ENCODE assay signal across 8 mouse cellular contexts in the genomic region with DNA sequence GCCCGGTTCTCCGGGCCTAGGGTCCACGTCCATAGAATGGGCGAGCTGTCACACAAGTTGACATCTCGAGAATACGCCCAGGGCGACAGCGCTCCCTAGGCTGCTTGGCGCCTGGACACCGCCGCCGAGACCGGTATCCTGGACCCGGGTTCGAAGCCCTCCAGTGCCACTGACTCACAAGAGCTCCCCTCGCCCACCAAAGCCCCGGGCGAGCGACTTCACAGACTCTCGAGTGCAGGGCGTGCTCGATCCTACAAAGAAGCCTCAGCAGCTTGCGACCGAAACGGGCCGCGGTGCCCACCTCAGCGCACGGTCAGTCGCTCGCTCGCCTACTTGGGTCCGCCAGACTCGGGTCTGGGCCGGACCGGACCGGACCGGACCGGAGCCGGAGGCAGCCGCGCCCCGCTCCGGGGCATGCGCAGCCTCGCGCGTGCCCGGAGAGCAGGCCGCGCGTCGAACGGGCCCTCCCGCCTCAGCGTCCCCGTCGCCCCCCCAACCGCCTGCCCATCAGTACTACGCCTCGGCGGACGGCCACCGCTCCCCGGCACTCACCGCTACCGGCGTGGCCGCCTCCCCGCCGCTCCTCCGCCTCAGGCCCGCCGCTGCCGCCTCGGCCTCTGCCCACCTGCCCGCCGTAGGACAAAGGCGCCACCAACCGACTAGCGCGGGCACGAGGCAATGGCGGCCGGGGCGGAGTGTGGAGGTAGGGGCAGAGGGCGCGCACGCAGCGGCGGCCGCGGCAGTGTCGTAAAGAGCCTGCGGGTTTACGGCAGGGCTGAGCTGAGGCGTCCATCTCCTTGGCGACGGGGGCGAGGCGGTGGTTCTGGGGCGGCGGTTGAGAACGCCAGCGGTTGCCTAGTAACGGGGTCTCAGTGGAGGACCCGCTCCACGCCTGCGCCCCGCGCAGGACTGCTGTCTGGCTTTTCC. TPM values are rescaled to one million over a fixed set of nuclear protein-coding genes. Genes with fewer than 3 reads are reported as not detected.
A peak's percentile ranks its signal among the peaks of the same experiment; 100 is the strongest.
DNase-seq lines count a peak whose midpoint lies in the region; ATAC-seq and TF ChIP-seq lines count a peak whose summit lies in the region.

A gene (minus strand): TSS at position 737 of the 927 bp plus-strand sequence.

- DNase-seq in 416B (ENCODE audit: low read depth): peak; percentile 95
- DNase-seq in heart, adult 9 months (ENCODE audit: low spot score in 2 of 2): peak; percentile 98 to 99
- DNase-seq in monocyte, adult 2 months (ENCODE audit: low read depth in 1 of 2, low spot score in 2 of 2): peak; percentile 79 to 91
- peak; percentile 96 to 97 for DNase-seq in spleen, postnatal 36 days (ENCODE audit: low spot score in 2 of 2)

- H3K9ac ChIP-seq in embryonic facial prominence, embryonic 15.5 days: peak within 1 kb of the TSS; percentile 81
- H3K9ac ChIP-seq in kidney, embryonic 14.5 days (ENCODE audit: low read depth, low read length): peak within 1 kb of the TSS; percentile 88
- H3K9ac ChIP-seq in limb, embryonic 15.5 days: peak within 1 kb of the TSS; percentile 98

- H3K27me3 ChIP-seq in embryonic facial prominence, embryonic 15.5 days: no peaks in the 10 kb centered on the region
- H3K27me3 ChIP-seq in kidney, embryonic 14.5 days (ENCODE audit: control insufficient read depth, insufficient read depth, low read length): no peaks in the 10 kb centered on the region
- H3K27me3 ChIP-seq in limb, embryonic 15.5 days: no peaks in the 10 kb centered on the region

- peak within 1 kb of the TSS; percentile 66 for H3K4me2 ChIP-seq in embryonic facial prominence, embryonic 15.5 days (replicated peaks)
- H3K4me2 ChIP-seq in kidney, embryonic 14.5 days (replicated peaks; ENCODE audit: low read depth, low read length): peak within 1 kb of the TSS; percentile 79
- H3K4me2 ChIP-seq in limb, embryonic 15.5 days: peak within 1 kb of the TSS; percentile 83

- peak; percentile 77; the same call in 1 of the 2 replicates for TF ChIP-seq POLR2A in bone marrow, adult 2 months (IDR thresholded peaks at IDR 0.05; ENCODE audit: borderline replicate concordance, control insufficient read depth, low read depth, low read length)

- H3K4me1 ChIP-seq in bone marrow, adult 2 months (ENCODE audit: control insufficient read depth, insufficient read depth, low read length): peaks cover 3% of the 10 kb centered on the region
- H3K4me1 ChIP-seq in embryonic facial prominence, embryonic 15.5 days: peaks cover 26% of the 10 kb centered on the region
- peaks cover 17% of the 10 kb centered on the region for H3K4me1 ChIP-seq in kidney, embryonic 14.5 days (ENCODE audit: control insufficient read depth, insufficient read depth, low read length)
- peaks cover 20% of the 10 kb centered on the region for H3K4me1 ChIP-seq in limb, embryonic 15.5 days

- no peaks in the 10 kb centered on the region for H3K9me3 ChIP-seq in embryonic facial prominence, embryonic 15.5 days (replicated peaks)
- H3K9me3 ChIP-seq in kidney, embryonic 14.5 days (ENCODE audit: control insufficient read depth, low read length): no peaks in the 10 kb centered on the region
- no peaks in the 10 kb centered on the region for H3K9me3 ChIP-seq in limb, embryonic 15.5 days

- no peaks in the 10 kb centered on the region for H3K36me3 ChIP-seq in embryonic facial prominence, embryonic 15.5 days
- no peaks in the 10 kb centered on the region for H3K36me3 ChIP-seq in kidney, embryonic 14.5 days (ENCODE audit: control insufficient read depth, insufficient read depth, low read length)
- no peaks in the 10 kb centered on the region for H3K36me3 ChIP-seq in limb, embryonic 15.5 days

- H3K27ac ChIP-seq in bone marrow, adult 2 months (ENCODE audit: control insufficient read depth, insufficient read depth, low read depth, low read length, poor library complexity): peak within 1 kb of the TSS; percentile 50; the same call in 1 of the 2 replicates
- peak within 1 kb of the TSS; percentile 78 for H3K27ac ChIP-seq in embryonic facial prominence, embryonic 15.5 days (replicated peaks)
- H3K27ac ChIP-seq in kidney, embryonic 14.5 days (ENCODE audit: low read depth, low read length): peak within 1 kb of the TSS; percentile 63; the same call in 1 of the 2 replicates
- H3K27ac ChIP-seq in limb, embryonic 15.5 days: peak within 1 kb of the TSS; percentile 85

- under 1% methylated on average over 110 of the region's 111 CpGs for WGBS in bone marrow, adult 2 months
- WGBS in embryonic facial prominence, embryonic 15.5 days: under 1% methylated on average over 98 of the region's 111 CpGs
- WGBS in kidney, embryonic 14.5 days: under 1% methylated on average over 104 of the region's 111 CpGs
- under 1% methylated on average over 107 of the region's 111 CpGs for WGBS in limb, embryonic 15.5 days

- TF ChIP-seq CTCF in bone marrow, adult 2 months (IDR thresholded peaks at IDR 0.05; ENCODE audit: control insufficient read depth, insufficient read depth, low read length): no peak

- ATAC-seq in embryonic facial prominence, embryonic 15.5 days (ENCODE audit: insufficient number of reproducible peaks, low FRiP score, low TSS enrichment, low read depth): peak; percentile 96
- ATAC-seq in kidney, embryonic 14.5 days (ENCODE audit: low FRiP score, low TSS enrichment): peak; percentile 97
- peak; percentile 94 for ATAC-seq in limb, embryonic 15.5 days (ENCODE audit: insufficient number of reproducible peaks, low FRiP score, low TSS enrichment, low read depth)

- peak within 1 kb of the TSS; percentile 87 for H3K4me3 ChIP-seq in bone marrow, adult 2 months (replicated peaks; ENCODE audit: control insufficient read depth, low read depth, low read length)
- H3K4me3 ChIP-seq in embryonic facial prominence, embryonic 15.5 days (replicated peaks): peak within 1 kb of the TSS; percentile 74
- peak within 1 kb of the TSS; percentile 99 for H3K4me3 ChIP-seq in kidney, embryonic 14.5 days (ENCODE audit: low read length)
- H3K4me3 ChIP-seq in limb, embryonic 15.5 days: peak within 1 kb of the TSS; percentile 95

RNA-seq across cellular contexts. Expression of the gene that starts here (rescaled TPM):
- polyA plus RNA-seq in bone marrow, adult 2 months (2011; ENCODE audit: insufficient read depth, insufficient read length, low replicate concordance, missing spikeins): 15.9 and 30.7 TPM in 2 replicates
- polyA plus RNA-seq in embryonic facial prominence, embryonic 15.5 days (2015; fragmentation: Nextera tagmentation; extraction: Ambion mirVana): 66.8 and 67.0 TPM in 2 replicates
- 34.6 and 71.1 TPM in 2 replicates for polyA plus RNA-seq in kidney, embryonic 14.5 days (2014; fragmentation: Nextera tagmentation; extraction: Ambion mirVana)
- polyA plus RNA-seq in limb, embryonic 15.5 days (2015; fragmentation: Nextera tagmentation; extraction: Ambion mirVana): 51.9 and 62.9 TPM in 2 replicates

Comparison
In these comparisons a context has a peak if more than half of its experiments do, and no peak if none do; other contexts are left out.
1. Peak in every context shown above with its lines: DNase-seq, ATAC-seq, H3K4me3 ChIP-seq and H3K27ac ChIP-seq.